Mouse (Mus musculus) urinary bladder, postnatal 36 days (tissue): ENCODE measurements at regions not wholly inside any gene's neighbourhood (a gene's known extent, or its start where the extent isn't known, plus 50 kb on each side); places are given as distances from the start of the nearest gene placed in this dataset.
A peak's percentile ranks its signal among the peaks of the same experiment; 100 is the strongest.

Source experiments
- DNase-seq, 2 experiments: peaks; one replicate each; pipeline ENCODE4 v3.0.0; 2022; ENCODE audit warnings: low spot score in 2 of 2, mixed read lengths in 1 of 2

- DNase-seq = no peak
Observed at GRCm38 (mm10) chr2:159981694-159982093, 352.3 kb downstream of the Gm826 start.

GRCm38 (mm10) chr2:159950369-159950768 lies 383.6 kb downstream of the Gm826 start:
- no peak for DNase-seq

- DNase-seq = no peak
Observed at GRCm38 (mm10) chr2:159949046-159949445, 384.9 kb downstream of the Gm826 start.

GRCm38 (mm10) chr2:159930744-159931143 lies 403.2 kb downstream of the Gm826 start:
- no peak for DNase-seq

- DNase-seq = no peak
Observed at GRCm38 (mm10) chr2:159889701-159890100, 444.3 kb downstream of the Gm826 start.

- no peak for DNase-seq
Observed at GRCm38 (mm10) chr2:159884773-159885459, 449.0 kb downstream of the Gm826 start.

GRCm38 (mm10) chr2:159866981-159867380 lies 467.0 kb downstream of the Gm826 start:
- DNase-seq = no peak

GRCm38 (mm10) chr2:159866391-159866790 lies 467.6 kb downstream of the Gm826 start:
- DNase-seq = no peak

GRCm38 (mm10) chr2:159863185-159863584 lies 470.8 kb downstream of the Gm826 start:
- no peak for DNase-seq

- DNase-seq = peak in 1 of 2 experiments; percentile 43
Observed at GRCm38 (mm10) chr2:159853891-159854665, 479.9 kb downstream of the Gm826 start.

- no peak for DNase-seq
Observed at GRCm38 (mm10) chr2:159852959-159853358, 481.0 kb downstream of the Gm826 start.

- DNase-seq = no peak
Observed at GRCm38 (mm10) chr2:159832488-159833113, 501.4 kb downstream of the Gm826 start.

GRCm38 (mm10) chr2:159826417-159826816 lies 507.5 kb downstream of the Gm826 start:
- peak in 1 of 2 experiments; percentile 4 for DNase-seq

GRCm38 (mm10) chr2:159818556-159818955 lies 515.4 kb downstream of the Gm826 start:
- DNase-seq = peak in 1 of 2 experiments; percentile 7

GRCm38 (mm10) chr2:159816344-159816743 lies 517.6 kb downstream of the Gm826 start:
- no peak for DNase-seq
